Mouse (Mus musculus) myocyte (in vitro differentiated cells): ENCODE results near the gene Lamp5. TPM values are rescaled to one million over a fixed set of nuclear protein-coding genes. Genes with fewer than 3 reads are reported as not detected.

Experiments used
- H3K27me3 ChIP-seq: one replicate; pipeline ENCODE4 v1.6.1; 2011; ENCODE audit not compliant: control insufficient read depth, insufficient read depth, insufficient read length
- H3K36me3 ChIP-seq: one replicate; pipeline ENCODE4 v1.6.1; 2011; ENCODE audit not compliant: control insufficient read depth, insufficient read depth
- H3K4me2 ChIP-seq: one replicate; pipeline ENCODE4 v1.6.1; 2011; ENCODE audit warnings: low read depth, control low read depth
- H3K4me3 ChIP-seq: one replicate; pipeline ENCODE4 v1.5.1; 2011; ENCODE audit warnings: mild to moderate bottlenecking, control low read depth, moderate library complexity
- H3K79me2 ChIP-seq: one replicate; pipeline ENCODE4 v1.6.1; 2011; ENCODE audit not compliant: control insufficient read depth, insufficient read depth
- H3ac ChIP-seq: one replicate; pipeline ENCODE4 v1.6.1; 2011; ENCODE audit not compliant: control insufficient read depth, insufficient read length
- CEBPB ChIP-seq: IDR thresholded peaks from 2 replicates; pipeline ENCODE4 v1.6.1; 2011; ENCODE audit warnings: mild to moderate bottlenecking, moderate library complexity; ENCODE audit not compliant: poor library complexity, insufficient read depth, severe bottlenecking
- E2F4 ChIP-seq: IDR thresholded peaks from one replicate; pipeline ENCODE4 v1.6.1; 2011; ENCODE audit warnings: mild to moderate bottlenecking, control low read depth, moderate library complexity; ENCODE audit not compliant: insufficient read depth
- MAX ChIP-seq: IDR thresholded peaks from one replicate; pipeline ENCODE4 v1.6.1; 2011; ENCODE audit warnings: low read depth, mild to moderate bottlenecking, control low read depth
- MYOD1 ChIP-seq, 3 experiments: IDR thresholded peaks; one replicate each; pipeline ENCODE4 v1.6.1; 2011; ENCODE audit warnings: control low read depth in 2 of 3, low read depth in 2 of 3, mild to moderate bottlenecking in 2 of 3, moderate library complexity in 1 of 3; ENCODE audit not compliant: insufficient read length in 2 of 3, control insufficient read depth in 1 of 3
- MYOG ChIP-seq, 3 experiments: IDR thresholded peaks; one replicate each; pipeline ENCODE4 v1.6.1; 2011; ENCODE audit warnings: control low read depth in 2 of 3, low read depth in 2 of 3, mild to moderate bottlenecking in 2 of 3; ENCODE audit not compliant: insufficient read length in 2 of 3, control insufficient read depth in 1 of 3, insufficient read depth in 1 of 3
- POLR2A ChIP-seq: IDR thresholded peaks from one replicate; pipeline ENCODE4 v1.6.1; 2011; ENCODE audit warnings: low read depth, mild to moderate bottlenecking, control low read depth, moderate library complexity; ENCODE audit not compliant: insufficient read length
- POLR2AphosphoS2 ChIP-seq: IDR thresholded peaks from one replicate; pipeline ENCODE4 v1.6.1; 2011; ENCODE audit warnings: low read depth, control low read depth; ENCODE audit not compliant: insufficient read length
- REST ChIP-seq: IDR thresholded peaks from one replicate; pipeline ENCODE4 v1.6.1; 2011; ENCODE audit warnings: mild to moderate bottlenecking, control low read depth, moderate library complexity; ENCODE audit not compliant: insufficient read depth, insufficient read length
- SRF ChIP-seq: IDR thresholded peaks from one replicate; pipeline ENCODE4 v1.6.1; 2011; ENCODE audit warnings: low read depth; ENCODE audit not compliant: control insufficient read depth, insufficient read length
- TCF12 ChIP-seq: IDR thresholded peaks from one replicate; pipeline ENCODE4 v1.6.1; 2011; ENCODE audit warnings: mild to moderate bottlenecking, control low read depth; ENCODE audit not compliant: poor library complexity, insufficient read depth, severe bottlenecking
- TCF3 ChIP-seq: IDR thresholded peaks from one replicate; pipeline ENCODE4 v1.6.1; 2011; ENCODE audit warnings: low read depth, control low read depth; ENCODE audit not compliant: insufficient read length
- USF1 ChIP-seq: IDR thresholded peaks from one replicate; pipeline ENCODE4 v1.6.1; 2011; ENCODE audit warnings: low read depth, mild to moderate bottlenecking, control low read depth, moderate library complexity
- polyA plus RNA-seq: library from polyadenylated mRNA; unstranded; fragments of >200 nt; fragmentation: generic; extraction: Trizol; gene quantifications from one replicate; pipeline ENCODE4 v1.2.1, GENCODE M21; 2012; ENCODE audit warnings: missing spikeins

Lamp5 gene
- polyA plus RNA-seq = not detected

DNA sequence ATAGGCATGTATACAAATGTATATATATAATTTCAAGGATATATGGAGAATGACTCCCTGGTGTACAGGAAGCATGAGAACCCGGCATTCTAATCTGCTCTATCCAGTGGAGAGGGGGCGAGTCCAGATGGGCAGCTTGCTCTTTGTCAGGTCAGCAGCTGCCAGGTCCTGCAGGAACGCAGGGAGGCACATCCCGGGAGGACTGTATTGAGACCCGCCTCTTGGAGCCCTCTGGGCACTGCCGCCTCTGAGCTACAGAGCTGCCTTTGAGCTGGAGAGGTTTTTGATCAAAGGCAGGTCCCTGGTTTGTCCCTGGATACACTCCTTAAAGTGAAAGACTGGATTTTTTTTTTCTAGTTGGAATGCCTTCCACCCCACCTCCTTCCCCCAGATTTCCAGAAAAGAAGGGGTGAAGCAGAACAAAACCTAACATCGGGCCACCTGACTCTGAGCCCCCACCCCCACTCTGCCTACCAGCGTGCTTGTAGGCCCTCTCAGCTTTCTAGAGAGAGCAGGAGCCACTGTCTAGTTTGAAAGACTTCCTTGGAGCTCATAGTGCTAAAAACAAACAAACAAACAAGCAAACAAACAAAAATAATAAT lies at the start of gene Lamp5:
TSS of gene Lamp5 (plus strand) at position 552 of the 602 bp plus-strand sequence.
- H3K79me2 ChIP-seq = no peaks in the 10 kb centered on the region
- no peak within 1 kb of the TSS for H3ac ChIP-seq
- TF ChIP-seq MYOD1 (IDR thresholded peaks at IDR 0.05; ENCODE audit: control insufficient read depth in 1 of 3, insufficient read length in 2 of 3, low read depth in 2 of 3) (no peak), SRF (no peak), MAX (no peak), TCF12 (no peak), POLR2A (no peak), CEBPB (no peak), REST (no peak)
- peaks cover 12% of the 10 kb centered on the region for H3K27me3 ChIP-seq
- H3K4me3 ChIP-seq = no peak within 1 kb of the TSS
- H3K4me2 ChIP-seq = no peak within 1 kb of the TSS
- no peaks in the 10 kb centered on the region for H3K36me3 ChIP-seq

DNA sequence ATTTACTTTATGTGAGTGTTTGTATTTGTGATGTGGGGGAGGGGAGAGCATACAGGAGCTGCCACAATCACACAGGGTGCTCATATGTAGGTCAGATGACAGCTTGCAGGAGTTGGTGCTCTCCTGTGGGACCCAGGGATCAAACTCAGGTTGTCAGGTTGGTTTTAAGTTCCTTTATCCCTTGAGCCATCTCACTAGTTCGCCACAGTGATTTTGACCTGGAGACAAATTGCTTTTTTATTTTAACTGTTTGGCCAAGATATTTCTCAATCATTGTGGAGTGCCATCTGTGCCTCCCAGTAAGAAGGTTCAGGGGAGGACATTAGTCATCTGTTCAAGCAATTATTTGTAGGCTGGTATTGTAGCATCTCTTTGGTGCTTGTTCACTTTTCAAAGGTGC lies 48.2 kb upstream of the Lamp5 start:
- Histone ChIP-seq H3K36me3 (peaks cover 13% of the 10 kb centered on the region), H3K4me3 (no peak overlapping the region), H3K4me2 (no peak overlapping the region), H3ac (no peak overlapping the region), H3K27me3 (no peaks in the 10 kb centered on the region), H3K79me2 (no peaks in the 10 kb centered on the region)
- TF ChIP-seq CEBPB (no peak), MAX (no peak), REST (no peak), POLR2AphosphoS2 (no peak)

DNA sequence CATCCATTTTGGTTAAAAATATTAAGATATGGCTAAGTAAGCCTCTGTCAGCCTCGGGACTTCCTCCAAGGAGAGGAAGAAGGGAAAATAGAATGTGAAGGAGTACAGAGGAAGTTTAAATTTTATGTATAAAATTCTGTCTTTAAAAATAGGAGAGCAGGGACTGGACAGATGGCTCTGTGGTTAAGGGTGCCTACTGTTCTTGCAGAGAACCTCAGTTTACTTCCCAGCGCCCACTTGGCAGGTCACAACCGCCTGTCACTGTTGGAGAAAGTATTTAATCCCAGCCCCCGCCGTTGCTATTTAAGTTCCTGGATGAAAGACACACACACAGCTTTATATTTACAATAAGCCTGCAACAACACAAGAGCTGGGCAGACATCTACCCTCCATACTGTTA lies 45.8 kb upstream of the Lamp5 start:
- TF ChIP-seq TCF3 = no peak
- TF ChIP-seq SRF = no peak
- no peak for TF ChIP-seq MYOG (IDR thresholded peaks at IDR 0.05; ENCODE audit: control insufficient read depth in 1 of 3, insufficient read depth in 1 of 3, insufficient read length in 2 of 3, low read depth in 2 of 3)
- H3K79me2 ChIP-seq = no peaks in the 10 kb centered on the region
- H3K36me3 ChIP-seq = peaks cover 14% of the 10 kb centered on the region
- H3ac ChIP-seq = no peak overlapping the region
- H3K4me3 ChIP-seq = no peak overlapping the region
- no peak overlapping the region for H3K4me2 ChIP-seq
- H3K27me3 ChIP-seq = no peaks in the 10 kb centered on the region

DNA sequence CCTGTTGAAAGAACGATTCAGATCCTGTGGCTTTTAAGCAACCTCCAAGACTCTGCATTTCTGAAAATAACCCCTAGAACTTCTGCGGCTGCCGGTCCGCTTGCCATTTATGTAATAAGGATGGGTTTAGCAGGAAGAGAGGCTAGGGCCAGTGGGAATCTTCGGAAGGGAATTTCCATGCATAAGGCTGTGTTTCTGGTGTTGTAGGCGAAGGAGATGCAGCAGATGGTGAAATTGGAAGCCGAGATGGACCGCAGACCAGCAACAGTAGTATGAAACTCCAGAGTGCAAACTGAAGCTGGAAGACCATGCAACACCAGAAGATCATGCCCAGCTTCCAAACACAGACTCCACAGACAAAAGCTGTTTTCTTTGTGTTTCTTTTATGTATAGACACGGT lies 39.3 kb upstream of the Lamp5 start:
- TF ChIP-seq SRF = no peak
- TF ChIP-seq E2F4 = no peak
- TF ChIP-seq CEBPB = no peak
- Histone ChIP-seq H3K27me3 (no peaks in the 10 kb centered on the region), H3K36me3 (peaks cover 8% of the 10 kb centered on the region), H3ac (no peak overlapping the region), H3K4me2 (no peak overlapping the region), H3K4me3 (no peak overlapping the region), H3K79me2 (no peaks in the 10 kb centered on the region)

DNA sequence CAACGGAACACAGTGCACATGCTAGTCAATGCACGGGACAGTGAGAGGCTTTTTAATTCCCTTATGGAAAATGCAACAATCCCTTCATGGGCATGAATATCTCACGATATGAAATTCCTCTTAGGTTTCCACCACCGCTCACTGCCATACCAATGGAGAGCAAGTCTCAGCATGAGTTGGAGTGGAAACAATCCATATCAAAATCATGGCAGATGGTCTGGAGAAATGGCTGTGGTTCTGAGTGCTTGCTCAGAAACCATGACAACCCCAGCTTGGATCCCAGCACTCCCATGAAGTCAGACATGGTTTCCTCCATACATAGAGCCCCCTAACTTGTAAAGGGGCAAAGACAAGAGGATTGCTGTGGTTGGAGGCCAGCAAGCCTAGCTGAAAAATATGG lies 3.6 kb upstream of the Lamp5 start:
- Histone ChIP-seq H3K79me2 (no peaks in the 10 kb centered on the region), H3ac (no peak overlapping the region), H3K4me3 (no peak overlapping the region), H3K36me3 (no peaks in the 10 kb centered on the region), H3K27me3 (peaks cover 12% of the 10 kb centered on the region), H3K4me2 (no peak overlapping the region)
- no peak for TF ChIP-seq E2F4

DNA sequence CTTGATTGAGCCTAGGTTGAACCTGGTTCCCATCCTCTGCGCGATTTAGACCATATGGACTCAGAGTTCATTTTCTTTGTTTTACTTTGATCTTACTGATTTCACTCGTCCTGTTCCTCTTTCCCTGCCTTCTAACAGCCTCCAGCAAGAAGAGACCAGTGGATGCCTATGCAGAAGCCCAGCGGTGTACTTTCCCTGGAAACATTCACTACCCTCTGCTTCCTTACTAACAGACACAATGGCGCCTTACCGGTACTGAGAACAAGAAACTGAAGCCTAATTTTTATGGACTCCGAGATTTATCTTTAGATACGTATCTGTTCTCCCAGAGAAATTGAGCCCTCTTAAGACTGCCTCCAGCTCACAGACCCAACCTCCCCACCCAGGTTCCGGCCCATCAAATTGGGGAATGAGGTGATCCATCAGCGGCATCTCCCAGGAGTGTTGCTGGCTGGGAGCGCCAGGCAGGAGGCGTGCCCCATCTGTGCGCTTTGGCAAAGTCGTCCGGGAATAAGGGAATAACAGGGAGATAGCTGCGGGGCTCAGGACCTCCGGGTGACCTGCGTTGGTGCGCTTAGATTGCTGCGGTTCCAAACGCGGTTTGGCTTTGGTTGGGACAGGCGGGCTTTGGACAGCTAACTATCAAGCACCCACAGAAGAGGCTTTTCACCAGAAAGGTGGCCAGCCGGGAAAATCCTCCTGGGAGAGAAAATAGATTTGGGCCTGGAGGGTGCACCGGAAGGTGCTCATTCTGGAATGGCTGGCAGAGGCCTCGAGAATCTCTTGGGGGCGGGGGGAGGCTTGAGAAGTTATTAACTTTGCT lies 1.0 kb upstream of the Lamp5 start:
- Histone ChIP-seq H3K4me2 (no peak overlapping the region), H3K79me2 (no peaks in the 10 kb centered on the region), H3K27me3 (peaks cover 12% of the 10 kb centered on the region), H3K4me3 (no peak overlapping the region), H3K36me3 (no peaks in the 10 kb centered on the region), H3ac (no peak overlapping the region)
- TF ChIP-seq CEBPB (no peak), E2F4 (no peak), SRF (no peak), MAX (no peak), MYOD1 (IDR thresholded peaks at IDR 0.05; ENCODE audit: control insufficient read depth in 1 of 3, insufficient read length in 2 of 3, low read depth in 2 of 3) (no peak), MYOG (IDR thresholded peaks at IDR 0.05; ENCODE audit: control insufficient read depth in 1 of 3, insufficient read depth in 1 of 3, insufficient read length in 2 of 3, low read depth in 2 of 3) (no peak), POLR2AphosphoS2 (no peak), USF1 (no peak), REST (no peak)
